Mouse (Mus musculus) ES-E14 (cell line): ENCODE results near the gene Ubfd1.

Experiments used
- HCFC1 ChIP-seq: IDR thresholded peaks from 2 replicates; pipeline ENCODE4 v1.6.1; 2012; ENCODE audit warnings: low read length, inconsistent platforms, borderline replicate concordance; ENCODE audit not compliant: insufficient read depth
- MAFK ChIP-seq: IDR thresholded peaks from 2 replicates; pipeline ENCODE4 v1.6.1; 2014; ENCODE audit warnings: mild to moderate bottlenecking, low read depth, low read length, inconsistent platforms; ENCODE audit not compliant: insufficient read depth
- ZNF384 ChIP-seq: IDR thresholded peaks from 2 replicates; pipeline ENCODE4 v1.6.1; 2012; ENCODE audit warnings: low read depth, low read length, inconsistent platforms

GRCm38 (mm10) chr7:122018247-122018646 lies 48.7 kb upstream of the Ubfd1 start:
- TF ChIP-seq MAFK (no peak), ZNF384 (no peak), HCFC1 (no peak)
